Mouse (Mus musculus) gastrocnemius, postnatal 4 days (tissue): ENCODE measurements around the gene Mthfs. TPM values are rescaled to one million over a fixed set of nuclear protein-coding genes. Genes with fewer than 3 reads are reported as not detected.

ENCODE experiments used
- total RNA-seq, 2 experiments: library from RNA; stranded (reverse); gene quantifications; 2 replicates each; pipeline ENCODE4 v1.2.3; 2021

Mthfs gene
- total RNA-seq, 2 experiments from 2014 or later = 14.3 to 18.1 TPM

Other genes with a start within 250 kb of the Mthfs start
- under 1 TPM in 1 of 2 experiments, not detected in 1; 0.17 TPM for gene Trim43b, start 117.8 kb upstream of the Mthfs start, total RNA-seq
- gene Bcl2a1b, start 11.5 kb upstream of the Mthfs start, total RNA-seq = 1 to 10 TPM in 1 of 2 experiments, not detected in 1; 1.0 TPM
- 1 to 10 TPM in 1 of 2 experiments, not detected in 1; 1.3 TPM for gene Gm29094, start 11.3 kb upstream of the Mthfs start, total RNA-seq